28 mouse cellular contexts compared by ENCODE assay signal in the genomic region with DNA sequence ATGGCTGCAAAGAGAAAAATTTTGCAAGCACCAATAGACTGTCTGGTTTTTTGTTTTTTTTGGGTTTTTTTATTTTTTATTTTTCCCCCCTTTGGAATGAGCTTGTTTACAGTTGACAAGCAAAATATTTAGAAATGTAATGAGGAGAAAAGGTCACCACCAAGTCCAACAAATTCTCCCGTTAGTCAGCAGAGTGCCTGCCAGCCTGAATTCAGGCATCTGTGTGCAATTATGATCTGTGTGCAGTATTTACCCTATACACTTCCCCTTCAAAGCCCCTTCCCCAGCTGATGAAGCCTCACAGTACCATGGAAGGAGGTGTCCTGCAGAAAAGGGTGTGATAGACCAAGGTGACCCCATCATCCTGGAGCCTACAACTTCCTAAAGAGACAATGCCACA.
"Had no signal": no experiment of that assay in that cellular context is flagged by ENCODE, and none has a peak within 500 bp of the region (broad histone marks: within the 10 kb centered on the region; RNA-seq: fewer than 3 reads in every experiment).

No protein-coding gene starts in this region.

- H3K4me2 ChIP-seq: heart, embryonic 11.5 days; heart, embryonic 13.5 days; heart, embryonic 15.5 days; hindbrain, embryonic 13.5 days; hindbrain, embryonic 15.5 days; kidney, embryonic 15.5 days; limb, embryonic 13.5 days; limb, embryonic 15.5 days; liver, embryonic 12.5 days had no signal

- H3K4me1 ChIP-seq: heart, embryonic 15.5 days; hindbrain, embryonic 13.5 days; liver, embryonic 12.5 days had no signal

- ATAC-seq: hindbrain, postnatal 0 days; intestine, embryonic 16.5 days; liver, embryonic 12.5 days had no signal

- H3K9me3 ChIP-seq: heart, embryonic 13.5 days; heart, embryonic 15.5 days; hindbrain, embryonic 13.5 days; hindbrain, embryonic 15.5 days; kidney, embryonic 15.5 days; limb, embryonic 13.5 days; limb, embryonic 15.5 days; liver, embryonic 12.5 days had no signal

- H3K27me3 ChIP-seq: heart, embryonic 13.5 days; heart, embryonic 15.5 days; hindbrain, embryonic 13.5 days; hindbrain, embryonic 15.5 days; kidney, embryonic 15.5 days; limb, embryonic 13.5 days; limb, embryonic 15.5 days; liver, embryonic 12.5 days had no signal

- H3K4me3 ChIP-seq: gastrocnemius, adult 2 months; heart, adult 2 months; heart, embryonic 13.5 days; heart, embryonic 15.5 days; hindbrain, embryonic 13.5 days; hindbrain, embryonic 15.5 days; kidney, embryonic 15.5 days; limb, embryonic 13.5 days; limb, embryonic 15.5 days; liver, embryonic 12.5 days had no signal

- DNase-seq: gastrocnemius, adult 2 months; gastrocnemius, postnatal 10 days; gastrocnemius, postnatal 36 days; heart, adult 11 months; heart, adult 2 months; heart, postnatal 14 days; heart, postnatal 36 days; kidney, adult 11 months; kidney, adult 2 months; kidney, adult 9 months; kidney, postnatal 14 days; kidney, postnatal 36 days; layer of hippocampus, adult 9-11 months; layer of hippocampus, postnatal 36 days; left cerebral cortex, postnatal 4 days had no signal

- H3K9ac ChIP-seq: heart, embryonic 13.5 days; heart, embryonic 15.5 days; hindbrain, embryonic 13.5 days; hindbrain, embryonic 15.5 days; kidney, embryonic 15.5 days; limb, embryonic 13.5 days; limb, embryonic 15.5 days; liver, embryonic 12.5 days; liver, embryonic 14.5 days had no signal

- H3K36me3 ChIP-seq: heart, embryonic 13.5 days; heart, embryonic 15.5 days; hindbrain, embryonic 13.5 days; hindbrain, embryonic 15.5 days; kidney, embryonic 15.5 days; limb, embryonic 13.5 days; limb, embryonic 15.5 days; liver, embryonic 12.5 days had no signal

- H3K27ac ChIP-seq: gastrocnemius, adult 2 months; heart, adult 2 months; heart, embryonic 13.5 days; heart, embryonic 15.5 days; hindbrain, embryonic 13.5 days; hindbrain, embryonic 15.5 days; hindbrain, postnatal 0 days; kidney, embryonic 15.5 days; kidney, postnatal 0 days; limb, embryonic 13.5 days; limb, embryonic 15.5 days; liver, embryonic 12.5 days; liver, embryonic 14.5 days had no signal
